Mouse (Mus musculus): ENCODE results near the gene Acap2. TPM values are rescaled to one million over a fixed set of nuclear protein-coding genes. Genes with fewer than 3 reads are reported as not detected.

Acap2 gene
- polyA plus RNA-seq, 1 experiment, result 25.1 TPM

GRCm38 (mm10) chr16:31043136-31043535 lies 157.9 kb downstream of the Acap2 start:
- TF ChIP-seq POLR2A (IDR thresholded peaks at IDR 0.05; ENCODE audit: borderline replicate concordance, extremely low read depth, insufficient read depth, insufficient read length, poor library complexity, severe bottlenecking) (no peak), CTCF (IDR thresholded peaks at IDR 0.05; ENCODE audit: borderline replicate concordance, extremely low read depth, insufficient read depth, insufficient read length) (no peak)
- no peak for DNase-seq (ENCODE audit: low read depth)

Other genes with a start within 250 kb of the Acap2 start
- gene Xxylt1, start 119.8 kb downstream of the Acap2 start, polyA plus RNA-seq (2012; rRNA removed), result 13.9 and 15.3 TPM in 2 replicates
- 36.2 and 51.1 TPM in 2 replicates for gene Ppp1r2, start 74.0 kb upstream of the Acap2 start, polyA plus RNA-seq (2012; rRNA removed)
- 28.1 and 46.7 TPM in 2 replicates for gene Apod, start 113.6 kb upstream of the Acap2 start, polyA plus RNA-seq (2012; rRNA removed)
- 142 and 148 TPM in 2 replicates for gene Bdh1, start 221.0 kb upstream of the Acap2 start, polyA plus RNA-seq (2012; rRNA removed)

Measured in brain, embryonic 14.5 days (tissue).